Mouse (Mus musculus) brain, adult 2 months (tissue): ENCODE results near the gene Htr2b.
A peak's percentile ranks its signal among the peaks of the same experiment; 100 is the strongest.

Source experiments
- DNase-seq: peaks from one replicate; pipeline ENCODE4 v3.0.0; 2011; ENCODE audit warnings: low read depth, low spot score

Htr2b gene

DNA sequence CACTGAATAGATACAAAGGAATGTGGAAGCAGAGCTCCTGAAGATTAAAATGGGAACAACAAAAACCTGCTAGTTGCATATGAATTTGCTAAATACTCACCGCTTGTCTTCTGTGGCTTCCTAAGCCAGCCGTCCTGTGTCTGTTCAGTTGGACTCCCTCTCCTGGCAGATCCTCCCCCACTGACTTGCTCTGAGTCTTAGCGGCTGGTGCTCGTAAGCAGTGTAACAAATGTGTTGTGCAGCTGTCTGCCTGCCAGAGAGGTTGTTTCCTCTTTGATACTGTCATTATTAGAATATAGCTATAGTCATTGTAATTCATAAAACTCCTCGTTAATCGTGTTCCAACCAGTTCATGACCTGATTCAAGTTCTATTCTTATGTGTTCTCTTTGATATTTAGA lies at the start of gene Htr2b:
Htr2b (minus strand) TSS at position 192 of the 400 bp plus-strand sequence.
- peak; percentile 72 for DNase-seq

DNA sequence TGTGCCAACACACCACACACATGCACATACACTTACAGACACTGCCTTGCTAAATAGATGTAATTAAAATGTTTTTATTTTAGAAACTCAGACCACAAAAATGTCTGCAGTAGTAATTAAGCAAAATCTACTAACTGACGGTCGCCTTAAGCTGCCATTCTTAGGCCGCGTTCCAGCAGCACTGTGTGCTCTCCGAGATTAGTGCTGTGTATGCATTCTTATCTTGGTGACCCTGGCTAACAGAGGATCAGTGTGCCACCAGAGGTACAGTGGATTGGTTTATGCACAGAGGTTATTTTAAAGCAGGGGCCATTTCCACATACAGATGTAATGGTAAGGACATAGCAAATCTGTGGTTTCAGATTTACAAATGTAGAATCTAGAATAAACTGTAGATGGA lies 49.3 kb upstream of the Htr2b start:
- no peak for DNase-seq

- no peak for DNase-seq
Observed at GRCm38 (mm10) chr1:86160479-86160878, 48.7 kb upstream of the Htr2b start.

DNA sequence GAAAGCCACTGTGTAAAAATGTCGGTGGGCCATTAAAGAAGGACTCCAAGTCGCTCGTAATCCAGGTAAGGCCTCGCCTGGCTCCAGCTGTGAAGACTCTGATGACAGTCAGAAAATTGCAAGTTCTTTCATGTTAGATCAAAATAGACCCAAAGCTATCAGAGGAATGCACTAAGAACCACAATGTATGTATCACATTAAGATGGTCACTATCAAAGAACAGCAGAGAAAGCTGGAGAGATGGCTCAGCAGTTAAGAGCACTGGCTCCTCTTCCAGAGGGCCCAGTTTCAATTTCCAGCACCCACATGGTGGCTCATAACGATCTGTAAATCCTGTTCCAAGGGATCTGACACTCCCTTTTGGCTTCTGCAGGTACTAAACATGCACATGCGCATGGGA lies 48.3 kb upstream of the Htr2b start:
- DNase-seq = no peak

- no peak for DNase-seq
Observed at GRCm38 (mm10) chr1:86156595-86156994, 44.8 kb upstream of the Htr2b start.

GRCm38 (mm10) chr1:86156075-86156474 lies 44.3 kb upstream of the Htr2b start:
- no peak for DNase-seq

- DNase-seq = no peak
Observed at GRCm38 (mm10) chr1:86154824-86155164, 43.0 kb upstream of the Htr2b start.

- peak; percentile 99 for DNase-seq
Observed at GRCm38 (mm10) chr1:86154133-86154823, 42.5 kb upstream of the Htr2b start, which contains the start of gene Armc9. Gene Armc9 (plus strand): TSS chr1:86154780.

GRCm38 (mm10) chr1:86152618-86153017 lies 40.8 kb upstream of the Htr2b start:
- no peak for DNase-seq

DNA sequence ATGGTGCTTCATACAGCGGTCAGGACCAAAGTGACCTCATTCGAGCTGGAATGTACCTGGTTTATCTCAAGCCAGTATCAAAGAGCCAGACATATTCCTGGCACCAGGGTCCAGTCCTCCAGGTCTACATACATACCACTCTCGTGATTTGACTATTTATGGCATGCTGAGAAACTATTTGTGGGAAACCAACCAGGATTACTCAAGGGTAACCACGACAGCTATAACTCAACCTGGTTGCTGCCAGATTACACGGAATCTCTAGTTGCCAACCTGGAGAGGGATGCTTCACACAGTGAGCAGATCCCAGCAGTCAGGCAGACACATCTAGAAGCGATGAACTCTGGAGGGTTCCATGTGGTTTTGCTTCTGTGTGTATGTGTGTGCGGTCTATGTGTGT lies 39.6 kb upstream of the Htr2b start:
- no peak for DNase-seq

DNA sequence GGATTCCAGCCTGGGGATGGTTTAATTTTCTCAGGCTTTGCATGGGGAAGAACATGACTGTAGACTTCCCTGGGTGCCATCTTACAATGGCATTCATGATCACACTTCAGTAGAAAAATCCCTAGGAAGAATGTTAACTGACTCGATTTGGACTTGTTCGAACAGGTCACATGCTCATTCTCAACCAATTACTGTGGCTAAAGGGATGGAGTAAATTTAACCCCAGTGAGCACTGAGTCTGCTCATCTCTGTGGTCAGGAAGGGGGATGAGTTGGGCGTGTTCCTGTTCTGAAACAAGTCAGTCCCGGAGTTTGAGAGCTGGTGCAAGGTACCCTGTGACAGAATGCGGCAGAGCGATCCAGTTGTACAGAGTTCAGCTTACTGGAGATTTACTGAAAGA lies 39.2 kb upstream of the Htr2b start:
- no peak for DNase-seq

- DNase-seq = peak; percentile 36
Observed at GRCm38 (mm10) chr1:86148161-86148560, 36.4 kb upstream of the Htr2b start.

DNA sequence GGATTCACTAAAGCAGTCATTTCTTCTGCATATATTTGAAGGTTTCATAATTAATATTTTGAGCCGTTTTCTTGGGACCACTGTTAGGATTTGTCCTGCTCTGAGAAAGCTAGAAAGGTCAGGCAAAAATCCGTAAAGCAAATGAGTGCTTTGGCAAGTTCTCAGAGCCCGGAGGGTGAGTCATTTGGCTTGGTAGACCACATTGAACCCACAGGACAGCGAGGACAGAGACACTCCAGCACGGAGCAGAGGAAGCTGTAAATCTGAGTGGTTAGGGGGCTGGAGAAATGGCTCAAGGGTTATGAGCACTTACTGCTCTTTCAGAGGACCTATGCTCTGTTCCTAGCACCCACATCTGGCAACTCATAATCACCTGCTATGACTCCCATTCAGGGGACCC lies 35.8 kb upstream of the Htr2b start:
- no peak for DNase-seq

DNA sequence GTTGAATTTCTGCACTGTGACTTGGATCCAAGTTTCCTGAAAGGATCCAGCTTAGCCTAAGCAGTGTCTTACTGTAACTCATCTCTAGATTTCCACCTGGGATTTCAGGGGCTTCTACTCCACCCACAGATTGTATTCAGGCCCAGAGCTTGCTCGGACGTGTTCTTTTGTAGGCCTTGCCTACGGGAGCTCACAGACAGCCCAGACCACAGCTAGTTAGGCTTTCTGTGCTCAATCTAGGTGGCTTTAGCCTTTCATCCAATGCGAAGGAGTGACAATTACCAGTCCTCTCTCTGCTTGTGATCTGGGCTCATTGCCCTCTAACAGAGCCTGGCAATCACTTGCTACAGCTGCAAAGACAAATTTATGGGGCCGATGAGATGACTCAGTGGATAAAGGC lies 34.5 kb upstream of the Htr2b start:
- DNase-seq = no peak

DNA sequence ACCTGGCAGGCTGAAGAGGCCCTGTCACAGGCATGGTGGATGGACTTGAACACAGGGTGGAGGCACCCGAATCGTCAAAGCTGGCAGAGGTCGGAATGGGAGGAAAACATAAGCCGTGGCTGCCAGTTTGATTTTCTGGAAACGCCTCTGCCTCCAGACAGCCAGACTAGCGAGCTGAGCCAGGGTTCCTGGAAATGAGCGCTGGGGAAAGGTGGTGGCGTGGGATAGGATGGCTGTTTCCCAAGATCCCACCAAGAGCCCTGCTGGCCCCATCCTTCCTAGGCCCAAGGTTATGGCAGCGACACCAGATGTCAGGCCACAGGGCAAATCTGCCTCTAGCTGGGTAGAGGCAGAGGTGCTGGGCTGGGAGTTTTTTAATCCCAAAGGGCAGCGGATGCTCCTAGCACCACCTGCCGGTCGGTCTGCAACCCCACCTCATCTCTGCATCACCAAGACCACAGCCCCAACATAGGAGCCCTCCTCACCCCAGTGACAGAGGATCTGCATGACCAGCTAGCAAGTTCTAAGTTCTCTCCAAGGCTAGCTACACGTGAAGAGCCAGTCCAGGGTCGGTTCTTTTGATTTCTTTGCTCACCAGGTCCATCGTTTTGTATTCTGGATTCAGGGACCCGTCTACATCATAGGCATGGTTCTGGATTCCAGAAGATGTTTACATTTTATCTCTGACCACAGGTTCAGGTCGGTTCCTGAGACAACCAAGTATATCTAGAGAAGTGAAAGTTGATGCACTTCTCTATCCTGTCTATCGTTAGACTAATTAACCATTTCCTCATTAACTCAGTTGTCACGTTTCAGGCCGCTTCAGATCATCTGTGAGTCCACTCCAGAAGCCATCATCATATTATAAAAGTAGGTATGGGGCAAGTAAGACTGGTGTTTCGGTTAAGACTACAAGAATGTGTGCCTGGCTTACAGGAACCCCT lies 32.5 kb upstream of the Htr2b start:
- no peak for DNase-seq

GRCm38 (mm10) chr1:86143165-86143564 lies 31.4 kb upstream of the Htr2b start:
- DNase-seq = no peak

DNA sequence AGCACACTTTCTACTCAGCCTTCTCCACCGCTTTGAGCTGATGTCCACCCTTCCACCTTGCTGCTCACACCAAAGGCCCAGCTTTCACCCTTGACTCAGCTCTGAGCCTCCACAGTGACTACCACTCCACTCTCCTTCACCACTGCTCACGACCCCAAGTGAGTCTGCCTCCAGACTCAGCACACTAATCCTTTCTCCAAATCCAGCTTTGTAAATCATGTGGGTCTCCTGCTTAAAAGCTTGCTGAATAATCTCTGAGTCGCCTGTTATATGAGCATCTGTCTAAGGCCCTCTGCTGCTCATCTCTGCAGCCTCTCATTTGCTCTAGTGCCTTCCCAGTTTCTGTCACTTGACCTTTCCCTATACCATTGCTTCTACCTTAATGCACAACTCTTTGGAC lies 29.3 kb upstream of the Htr2b start:
- no peak for DNase-seq

- no peak for DNase-seq
Observed at GRCm38 (mm10) chr1:86135315-86135714, 23.5 kb upstream of the Htr2b start.

- no peak for DNase-seq
Observed at GRCm38 (mm10) chr1:86133337-86133736, 21.6 kb upstream of the Htr2b start, which contains the start of gene Gm21972. Gene Gm21972 (plus strand): TSS chr1:86133637.

GRCm38 (mm10) chr1:86126036-86126435 lies 14.3 kb upstream of the Htr2b start:
- DNase-seq = peak; percentile 55

GRCm38 (mm10) chr1:86119549-86119948 lies 7.8 kb upstream of the Htr2b start:
- DNase-seq = no peak

- DNase-seq = no peak
Observed at GRCm38 (mm10) chr1:86114141-86114540, 2.4 kb upstream of the Htr2b start.

- no peak for DNase-seq
Observed at GRCm38 (mm10) chr1:86105054-86105453, 6.7 kb downstream of the Htr2b start.
